Mouse (Mus musculus) MEL (cell line): ENCODE results near the gene 1700001P01Rik. TPM values are rescaled to one million over a fixed set of nuclear protein-coding genes. Genes with fewer than 3 reads are reported as not detected.

ENCODE experiments used
- DNase-seq: peaks from one replicate; pipeline ENCODE4 v3.0.0; 2011; ENCODE audit warnings: low read depth, low spot score
- H3K27ac ChIP-seq: 2 replicates; pipeline ENCODE4 v1.5.1; 2012; ENCODE audit warnings: low read depth, mild to moderate bottlenecking, control low read depth, low read length, moderate library complexity; ENCODE audit not compliant: control insufficient read depth
- H3K27me3 ChIP-seq, 2 experiments: fragments of 150-350 bp in 1 of 2; sonication (generic) in 1 of 2; 2 replicates each; pipeline ENCODE4 v1.6.1; 2012; ENCODE audit warnings: low read length in 2 of 2, mild to moderate bottlenecking in 2 of 2, improper control_type of control experiment in 1 of 2, moderate library complexity in 1 of 2; ENCODE audit not compliant: insufficient read depth in 2 of 2, control insufficient read depth in 1 of 2
- H3K36me3 ChIP-seq, 2 experiments: 2 replicates each; pipeline ENCODE4 v1.6.1; 2012 to 2014; ENCODE audit warnings: low read length in 2 of 2, improper control_type of control experiment in 1 of 2, inconsistent platforms in 1 of 2, mild to moderate bottlenecking in 1 of 2; ENCODE audit not compliant: insufficient read depth in 2 of 2, control insufficient read depth in 1 of 2
- H3K4me1 ChIP-seq, 2 experiments: fragments of 150-350 bp in 1 of 2; sonication (generic) in 1 of 2; 2 replicates each; pipeline ENCODE4 v1.6.1; 2012; ENCODE audit warnings: low read length in 2 of 2, improper control_type of control experiment in 1 of 2, mild to moderate bottlenecking in 1 of 2; ENCODE audit not compliant: insufficient read depth in 2 of 2, control insufficient read depth in 1 of 2
- H3K4me3 ChIP-seq, 2 experiments: fragments of 150-350 bp in 1 of 2; sonication (generic) in 1 of 2; 2 replicates each; pipeline ENCODE4 v1.5.1; 2012; ENCODE audit warnings: low read depth in 2 of 2, low read length in 2 of 2, mild to moderate bottlenecking in 2 of 2, moderate library complexity in 2 of 2, control low read depth in 1 of 2, improper control_type of control experiment in 1 of 2; ENCODE audit not compliant: control insufficient read depth in 1 of 2, insufficient read depth in 1 of 2
- H3K79me2 ChIP-seq: 2 replicates; pipeline ENCODE4 v1.6.1; 2012; ENCODE audit warnings: mild to moderate bottlenecking, low read length, moderate library complexity; ENCODE audit not compliant: control insufficient read depth, poor library complexity, insufficient read depth
- H3K9ac ChIP-seq: 2 replicates; pipeline ENCODE4 v1.6.1; 2012; ENCODE audit warnings: low read depth, mild to moderate bottlenecking, control low read depth, low read length, moderate library complexity; ENCODE audit not compliant: control insufficient read depth, poor library complexity, severe bottlenecking
- H3K9me3 ChIP-seq: fragments of 150-350 bp; sonication (generic); replicated peaks from 2 replicates; pipeline ENCODE4 v1.6.1; 2012; ENCODE audit warnings: mild to moderate bottlenecking, low read length, improper control_type of control experiment, moderate library complexity; ENCODE audit not compliant: insufficient read depth
- CHD1 ChIP-seq: IDR thresholded peaks from 2 replicates; pipeline ENCODE4 v1.6.1; 2012; ENCODE audit warnings: low read depth, mild to moderate bottlenecking, inconsistent platforms, low read length, improper control_type of control experiment
- CHD2 ChIP-seq: IDR thresholded peaks from 2 replicates; pipeline ENCODE4 v1.6.1; 2011; ENCODE audit warnings: low read length, improper control_type of control experiment
- CTCF ChIP-seq, 3 experiments: IDR thresholded peaks in 2 of 3; conservative IDR thresholded peaks in 1 of 3; 2 replicates each; pipeline ENCODE4 v1.5.1; 2011 to 2012; ENCODE audit warnings: low read length in 3 of 3, low read depth in 2 of 3, mild to moderate bottlenecking in 2 of 3, improper control_type of control experiment in 1 of 3, inconsistent platforms in 1 of 3, mixed read lengths in 1 of 3, moderate library complexity in 1 of 3; ENCODE audit not compliant: control insufficient read depth in 1 of 3, insufficient read depth in 1 of 3, poor library complexity in 1 of 3, severe bottlenecking in 1 of 3
- E2F4 ChIP-seq: IDR thresholded peaks from 2 replicates; pipeline ENCODE4 v1.6.1; 2011; ENCODE audit warnings: low read depth, low read length, improper control_type of control experiment, borderline replicate concordance
- ETS1 ChIP-seq: IDR thresholded peaks from 2 replicates; pipeline ENCODE4 v1.6.1; 2012; ENCODE audit warnings: low read depth, mild to moderate bottlenecking, inconsistent platforms, low read length, improper control_type of control experiment, moderate library complexity
- GABPA ChIP-seq: IDR thresholded peaks from 2 replicates; pipeline ENCODE4 v1.6.1; 2012; ENCODE audit warnings: low read depth, mild to moderate bottlenecking, inconsistent platforms, low read length, improper control_type of control experiment, moderate library complexity
- MEF2A ChIP-seq: IDR thresholded peaks from 2 replicates; pipeline ENCODE4 v1.6.1; 2014; ENCODE audit warnings: low read depth, mild to moderate bottlenecking, inconsistent platforms, low read length, improper control_type of control experiment; ENCODE audit not compliant: poor library complexity, insufficient replicate concordance, severe bottlenecking; ENCODE audit errors: extremely low read depth
- MYC ChIP-seq: IDR thresholded peaks from 2 replicates; pipeline ENCODE4 v1.6.1; 2011; ENCODE audit warnings: low read depth, mild to moderate bottlenecking, low read length, improper control_type of control experiment, moderate library complexity
- NRF1 ChIP-seq: IDR thresholded peaks from 2 replicates; pipeline ENCODE4 v1.6.1; 2014; ENCODE audit warnings: low read depth, mild to moderate bottlenecking, inconsistent platforms, low read length, improper control_type of control experiment, moderate library complexity; ENCODE audit not compliant: poor library complexity, insufficient read depth, severe bottlenecking
- POLR2AphosphoS2 ChIP-seq: IDR thresholded peaks from 2 replicates; pipeline ENCODE4 v1.6.1; 2011; ENCODE audit warnings: low read length, improper control_type of control experiment
- POLR2AphosphoS5 ChIP-seq: IDR thresholded peaks from 2 replicates; pipeline ENCODE4 v1.6.1; 2012; ENCODE audit warnings: low read depth, borderline replicate concordance, mild to moderate bottlenecking, inconsistent platforms, low read length, moderate library complexity, mixed read lengths
- RAD21 ChIP-seq: IDR thresholded peaks from 2 replicates; pipeline ENCODE4 v1.6.1; 2011; ENCODE audit warnings: mild to moderate bottlenecking, low read depth, low read length, improper control_type of control experiment
- RCOR1 ChIP-seq: IDR thresholded peaks from 2 replicates; pipeline ENCODE4 v1.6.1; 2012; ENCODE audit warnings: low read depth, mild to moderate bottlenecking, inconsistent platforms, low read length, improper control_type of control experiment
- SIN3A ChIP-seq: IDR thresholded peaks from 2 replicates; pipeline ENCODE4 v1.6.1; 2012; ENCODE audit warnings: low read length, improper control_type of control experiment, inconsistent platforms
- TCF12 ChIP-seq: IDR thresholded peaks from 2 replicates; pipeline ENCODE4 v1.6.1; 2014; ENCODE audit warnings: low read depth, mild to moderate bottlenecking, inconsistent platforms, low read length, improper control_type of control experiment, moderate library complexity
- UBTF ChIP-seq: IDR thresholded peaks from 2 replicates; pipeline ENCODE4 v1.6.1; 2012; ENCODE audit warnings: low read depth, mild to moderate bottlenecking, inconsistent platforms, low read length, improper control_type of control experiment, moderate library complexity, borderline replicate concordance; ENCODE audit not compliant: insufficient read depth
- USF1 ChIP-seq: IDR thresholded peaks from 2 replicates; pipeline ENCODE4 v1.6.1; 2014; ENCODE audit warnings: low read depth, mild to moderate bottlenecking, inconsistent platforms, low read length, improper control_type of control experiment, moderate library complexity
- ZC3H11A ChIP-seq: IDR thresholded peaks from 2 replicates; pipeline ENCODE4 v1.6.1; 2012; ENCODE audit warnings: low read depth, mild to moderate bottlenecking, inconsistent platforms, low read length, improper control_type of control experiment
- ZNF384 ChIP-seq: IDR thresholded peaks from 2 replicates; pipeline ENCODE4 v1.6.1; 2012; ENCODE audit warnings: low read depth, mild to moderate bottlenecking, inconsistent platforms, low read length, improper control_type of control experiment
- polyA plus RNA-seq, 2 experiments: library from polyadenylated mRNA; stranded (reverse) in 1 of 2; unstranded in 1 of 2; fragments of >175 nt in 1 of 2; fragments of >200 nt in 1 of 2; gene quantifications; 2 replicates each; pipeline versions ENCODE4 v1.2.1 to v1.2.4; 2012; ENCODE audit warnings: low replicate concordance in 2 of 2, low read depth in 1 of 2; ENCODE audit not compliant: insufficient read length in 2 of 2, insufficient read depth in 1 of 2, missing spikeins in 1 of 2
- total RNA-seq: library from RNA; depleted of rRNA; stranded (reverse); fragments of 300-350 nt; gene quantifications from 2 replicates; pipeline ENCODE4 v1.2.3, GENCODE M21; 2012

1700001P01Rik gene
- total and polyA plus RNA-seq, 3 experiments = 0.43 to 0.69 TPM; not detected in 1

- H3K27me3 ChIP-seq = no peaks in the 10 kb centered on the region
- no peak for DNase-seq
- H3K79me2 ChIP-seq = no peaks in the 10 kb centered on the region
- H3K4me3 ChIP-seq = no peak overlapping the region
- peaks cover 4 to 18% of the 10 kb centered on the region in 2 experiments for H3K4me1 ChIP-seq
- TF ChIP-seq NRF1 = no peak
- no peak for TF ChIP-seq CHD2
- TF ChIP-seq RAD21 = no peak
- TF ChIP-seq UBTF = no peak
- no peak for TF ChIP-seq ETS1
- no peak for TF ChIP-seq MEF2A
- TF ChIP-seq RCOR1 = no peak
- no peak for TF ChIP-seq CHD1
- TF ChIP-seq E2F4 = no peak
- TF ChIP-seq POLR2AphosphoS5 = no peak
- TF ChIP-seq USF1 = no peak
- no peak for TF ChIP-seq MYC
- no peak for TF ChIP-seq CTCF (IDR thresholded peaks at IDR 0.05 in 2 of 3, conservative IDR thresholded peaks at IDR 0.05 in 1 of 3; ENCODE audit: control insufficient read depth in 1 of 3, insufficient read depth in 1 of 3, low read depth in 2 of 3, low read length in 3 of 3, poor library complexity in 1 of 3, severe bottlenecking in 1 of 3)
- TF ChIP-seq TCF12 = no peak
- no peak for TF ChIP-seq ZNF384
- no peak for TF ChIP-seq ZC3H11A
- TF ChIP-seq SIN3A = no peak
- H3K9ac ChIP-seq = no peak overlapping the region
- H3K9me3 ChIP-seq = no peaks in the 10 kb centered on the region
- H3K27ac ChIP-seq = no peak overlapping the region
- peaks cover 0 to 13% of the 10 kb centered on the region in 2 experiments; a peak in 2 of 4 replicates for H3K36me3 ChIP-seq
These were observed 38.2 kb upstream of the 1700001P01Rik start for GRCm38 (mm10) chr11:97813746-97814515.

DNA sequence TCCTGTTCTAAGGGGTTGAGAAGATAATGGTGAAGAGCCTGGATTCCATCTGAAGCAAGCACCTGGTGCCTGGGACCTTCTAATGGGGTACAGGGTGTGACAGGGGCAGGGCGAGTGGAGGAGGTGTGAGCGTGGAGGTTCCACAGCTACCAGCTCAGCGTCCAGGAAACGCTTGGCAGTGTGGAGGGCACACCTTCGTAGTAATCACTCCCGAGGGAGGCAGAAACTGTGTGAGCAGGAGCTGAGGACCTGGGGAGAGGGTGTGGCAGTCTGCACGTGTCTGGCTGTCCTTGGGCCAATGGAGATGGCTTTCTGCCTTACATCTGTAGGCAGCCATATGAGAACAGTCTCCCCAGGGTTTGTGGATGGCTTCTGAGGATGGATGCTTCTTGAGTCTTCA, 37.4 kb upstream of the 1700001P01Rik start:
- no peaks in the 10 kb centered on the region for H3K9me3 ChIP-seq
- H3K79me2 ChIP-seq = no peaks in the 10 kb centered on the region
- H3K27ac ChIP-seq = no peak overlapping the region
- peaks cover 0 to 12% of the 10 kb centered on the region in 2 experiments; a peak in 2 of 4 replicates for H3K36me3 ChIP-seq
- no peaks in the 10 kb centered on the region for H3K27me3 ChIP-seq
- no peak overlapping the region for H3K4me3 ChIP-seq
- H3K9ac ChIP-seq = no peak overlapping the region
- peaks cover 4 to 16% of the 10 kb centered on the region in 2 experiments for H3K4me1 ChIP-seq
- DNase-seq = no peak
- TF ChIP-seq POLR2AphosphoS2 (no peak), GABPA (no peak), TCF12 (no peak), CHD2 (no peak), CHD1 (no peak)
